Mouse (Mus musculus) natural killer cell, adult 2 months (primary cell): ENCODE results near the gene Ankrd12.
"Not testable (repeated sequence)": the region's sequence is repeated elsewhere in the genome, so short reads cannot be mapped to it uniquely, and the experiment has no call there.

Experiments used
- DNase-seq, 2 experiments: peaks; one replicate each; pipeline ENCODE4 v3.0.0; 2022; ENCODE audit warnings: low spot score in 2 of 2

Ankrd12 gene

DNA sequence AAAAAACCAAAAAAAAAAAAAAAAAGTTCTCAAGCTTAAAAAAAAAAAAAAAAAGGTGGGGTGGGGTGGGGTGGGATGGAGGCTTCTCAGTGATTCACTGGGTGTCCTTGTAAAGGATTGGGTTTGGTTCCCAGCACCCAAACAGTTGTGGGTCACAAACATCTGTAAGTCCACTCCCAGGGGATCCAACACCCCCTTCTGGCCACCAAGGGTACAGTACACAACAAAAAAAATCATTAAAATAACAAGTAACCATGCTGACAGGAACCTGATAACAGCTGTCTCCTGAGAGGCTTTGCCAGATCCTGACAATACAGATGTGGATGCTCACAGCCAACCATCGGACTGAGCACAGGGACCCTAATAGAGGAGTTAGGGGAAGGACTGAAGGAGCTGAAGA, 7.6 kb upstream of the Ankrd12 start:
- DNase-seq, result no peak

DNA sequence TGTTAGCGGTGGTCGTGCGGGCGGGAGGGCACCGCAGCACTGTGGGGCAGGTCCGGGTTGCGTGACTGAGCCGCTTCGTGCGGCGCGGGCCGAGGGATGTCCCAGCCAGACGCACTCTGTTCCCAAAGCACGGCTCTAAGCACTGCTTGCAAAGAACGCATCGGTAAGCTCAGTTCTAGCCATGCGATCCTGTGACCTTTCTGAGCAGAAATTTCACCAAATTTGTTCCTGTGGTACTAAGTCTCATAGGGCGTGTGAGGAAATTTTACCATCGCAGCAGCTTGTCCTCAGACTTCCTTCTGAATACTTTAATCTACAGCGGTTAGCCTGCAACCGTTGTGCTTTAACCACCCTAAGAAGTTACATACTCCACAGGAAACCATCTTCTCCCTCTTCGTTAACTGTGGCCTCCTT, 555 bp upstream of the Ankrd12 start:
- no peak for DNase-seq

DNA sequence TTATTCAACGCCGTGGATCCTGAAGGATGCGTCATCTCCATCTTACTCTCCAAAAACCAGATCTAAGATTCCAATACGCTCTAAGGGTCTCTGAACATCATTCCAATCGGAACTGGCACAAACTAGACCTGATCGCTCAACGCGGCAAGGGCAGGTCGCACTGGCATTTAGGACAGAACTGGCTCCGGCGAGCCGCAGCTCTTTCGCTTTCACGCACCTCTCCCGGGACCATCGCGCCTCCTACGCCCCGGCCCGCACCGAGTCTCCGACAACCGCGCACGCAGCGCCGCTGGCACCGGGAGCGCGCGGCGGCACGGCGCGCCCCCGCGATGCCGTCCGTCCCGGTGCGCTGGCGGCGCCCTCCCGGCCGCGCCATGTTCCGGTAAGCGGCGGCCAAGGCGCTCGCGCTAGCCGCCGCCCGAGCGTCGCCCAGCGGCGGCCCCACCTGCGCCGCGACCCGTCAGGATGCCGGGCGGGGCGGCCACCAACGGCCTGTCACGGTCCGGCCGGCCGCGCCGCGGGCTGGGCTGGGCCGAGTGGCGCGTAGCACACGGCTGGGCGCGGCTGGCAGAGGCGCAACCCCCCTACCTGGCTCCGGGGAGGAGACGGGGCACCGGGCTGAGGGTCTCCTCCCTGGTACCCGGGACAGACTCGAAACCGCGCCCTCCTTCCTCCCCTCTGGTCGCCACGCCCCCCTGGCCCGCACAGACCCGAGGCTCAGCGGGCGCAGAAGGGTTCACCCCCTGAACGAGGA, 538 bp downstream of the Ankrd12 start:
- peak in 1 of 2 experiments; percentile 32 for DNase-seq

DNA sequence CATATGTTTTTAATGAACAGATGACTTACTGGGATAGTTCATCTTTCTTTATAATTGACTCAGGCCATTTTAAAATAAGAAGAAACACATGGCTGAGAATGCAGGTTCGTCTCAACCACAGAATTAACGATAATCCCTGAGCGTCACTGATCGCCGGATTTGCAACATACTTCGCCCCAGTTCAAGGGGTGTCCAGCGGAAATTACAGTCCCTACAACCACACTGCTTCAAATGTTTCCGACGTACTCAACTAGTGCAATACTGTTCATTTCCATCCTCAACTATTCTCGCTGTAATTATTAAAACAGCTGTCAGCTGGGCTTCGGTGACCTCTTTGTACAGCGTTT, 1.1 kb downstream of the Ankrd12 start:
- peak; percentile 20 to 41 for DNase-seq

DNA sequence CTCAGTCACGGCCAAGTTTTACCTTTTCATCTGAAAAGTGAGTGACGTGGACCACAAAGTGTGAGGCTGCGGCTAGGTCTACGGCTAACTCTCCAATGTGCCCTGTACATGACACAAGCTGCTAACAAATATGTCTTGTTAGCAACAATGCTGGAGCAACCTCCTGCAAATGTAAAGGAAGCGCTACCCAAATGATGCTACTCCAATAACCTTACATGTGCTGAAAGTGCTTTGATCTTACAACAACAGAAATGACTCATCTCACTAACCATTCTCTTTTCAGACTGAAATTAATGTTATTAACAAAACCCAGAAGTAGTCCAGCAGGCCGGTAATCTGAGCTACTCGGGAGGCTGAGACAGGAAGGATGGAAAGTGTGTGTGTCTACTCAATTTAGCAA, 2.9 kb downstream of the Ankrd12 start:
- DNase-seq, result no peak

DNA sequence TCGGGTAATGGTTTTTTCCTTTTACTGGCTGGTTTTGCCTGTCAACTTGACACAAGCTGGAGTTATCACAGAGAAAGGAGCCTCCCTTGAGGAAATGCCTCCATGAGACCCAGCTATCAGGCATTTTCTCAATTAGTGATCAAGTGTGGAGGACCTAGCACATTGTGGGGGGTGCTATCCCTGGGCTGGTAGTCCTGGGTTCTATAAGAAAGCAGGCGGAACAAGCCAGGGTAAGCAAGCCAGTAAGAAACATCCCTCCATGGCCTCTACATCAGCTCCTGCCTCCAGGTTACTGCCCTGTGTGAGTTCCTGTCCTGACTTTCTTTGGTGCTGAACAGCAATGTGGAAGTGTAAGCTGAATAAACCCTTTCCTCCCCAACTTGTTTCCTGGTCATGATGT, 7.9 kb downstream of the Ankrd12 start:
- DNase-seq, result not testable (repeated sequence)

DNA sequence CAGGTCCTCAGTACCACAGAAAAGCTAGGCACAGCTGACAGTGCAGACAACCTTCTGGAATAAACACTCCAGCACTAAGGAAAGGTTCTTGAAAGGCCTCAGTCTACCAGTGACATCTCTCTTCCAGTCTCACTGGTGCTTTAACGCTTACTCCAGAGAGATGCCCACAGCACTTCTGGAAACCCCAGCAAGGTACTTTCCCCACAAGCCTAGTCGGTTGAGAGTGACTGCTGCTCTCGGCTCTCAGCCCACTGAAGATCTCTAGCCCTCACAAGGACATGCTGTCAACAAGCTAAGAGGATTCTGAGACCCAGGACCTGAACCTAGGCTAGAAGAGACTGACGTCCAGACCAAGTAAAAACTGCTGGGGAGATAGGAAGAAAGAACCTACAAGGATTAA, 11.8 kb downstream of the Ankrd12 start:
- DNase-seq, result no peak

DNA sequence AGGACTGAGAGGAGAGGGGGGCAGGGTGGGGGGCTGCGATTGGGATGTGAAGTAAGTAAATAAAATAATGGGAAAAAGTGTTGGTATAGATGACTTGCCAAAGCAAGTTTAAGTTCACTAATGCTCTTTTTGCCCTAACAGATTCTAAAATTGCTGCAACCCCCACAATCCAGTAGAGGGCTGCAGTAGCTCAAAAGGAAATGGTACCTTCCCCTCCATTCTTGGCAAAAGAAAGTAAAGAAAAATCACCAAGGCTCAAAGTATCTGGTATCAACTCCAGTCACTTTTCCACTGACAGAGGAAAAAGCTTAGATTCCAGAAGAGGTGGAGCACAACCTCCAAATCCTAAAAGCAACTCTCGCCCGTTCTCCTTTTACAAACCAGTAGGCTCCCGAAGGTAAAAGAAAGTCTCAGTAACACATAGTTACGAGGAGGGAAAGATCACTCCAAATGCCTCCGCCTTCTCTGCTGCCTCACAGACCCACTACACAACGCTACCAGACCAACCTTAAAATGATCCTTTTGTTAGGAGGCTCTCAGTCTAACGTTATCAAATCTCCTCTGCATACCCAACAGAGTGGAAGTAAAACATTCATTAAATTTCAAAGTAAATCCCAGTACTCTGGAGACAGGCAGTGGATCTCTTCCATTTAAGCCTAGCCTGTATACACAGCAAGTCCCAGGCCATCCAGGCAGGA, 15.5 kb downstream of the Ankrd12 start:
- no peak for DNase-seq

DNA sequence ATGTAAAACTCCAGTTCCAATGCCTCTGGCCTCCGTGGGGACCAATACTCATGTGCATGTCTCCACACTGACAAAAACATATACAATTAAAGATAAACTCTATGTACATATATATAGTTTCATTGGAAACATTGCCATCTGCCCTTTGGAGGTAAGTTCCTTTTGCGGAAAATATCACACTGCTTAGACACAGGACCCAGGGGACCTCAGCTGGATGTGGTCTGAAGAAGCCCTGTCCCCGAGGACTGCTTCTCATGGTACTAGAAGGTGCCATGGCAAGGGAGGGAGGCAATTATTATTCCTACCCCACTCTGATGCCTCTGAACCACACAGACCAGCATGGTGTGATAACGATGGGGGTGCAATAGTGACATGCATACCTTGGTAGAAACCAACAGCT, 18.7 kb downstream of the Ankrd12 start:
- no peak for DNase-seq

DNA sequence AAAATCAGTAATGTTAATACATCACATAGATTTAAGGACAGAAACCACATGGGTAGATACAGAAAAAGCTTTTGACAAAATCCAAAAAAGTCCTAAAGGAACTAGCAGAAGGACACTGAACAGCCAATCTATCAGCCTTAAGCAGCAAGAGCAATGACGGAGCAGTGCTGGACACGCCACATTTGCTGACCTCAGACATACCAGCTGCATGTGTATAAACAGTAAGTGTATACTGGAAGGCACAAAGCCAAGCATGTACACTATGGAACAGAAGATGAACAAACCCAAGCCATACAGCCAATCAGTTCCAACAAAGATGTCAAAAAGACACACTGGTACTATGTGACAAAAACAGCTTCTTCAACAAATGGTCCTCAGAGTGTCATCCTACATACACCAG, 19.7 kb downstream of the Ankrd12 start:
- no peak for DNase-seq

DNA sequence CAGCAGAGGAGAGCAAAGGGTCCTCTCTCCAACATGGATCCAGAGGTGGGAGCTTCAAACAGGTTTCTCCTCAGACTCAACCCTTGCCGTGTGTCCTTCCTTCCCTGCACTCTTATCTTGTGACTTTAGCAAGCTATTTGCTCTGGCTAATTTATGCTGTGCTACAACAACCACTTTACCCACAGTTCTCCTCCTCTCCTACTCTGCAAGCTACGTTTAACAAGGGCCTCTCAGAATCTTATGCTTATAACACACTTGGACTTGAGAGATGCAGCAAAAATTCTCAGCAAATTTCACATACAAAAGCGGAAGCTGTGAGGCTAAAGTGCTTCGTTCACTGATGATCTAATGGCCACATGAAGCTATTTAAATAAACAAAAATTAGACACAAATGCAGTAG, 23.5 kb downstream of the Ankrd12 start:
- no peak for DNase-seq

DNA sequence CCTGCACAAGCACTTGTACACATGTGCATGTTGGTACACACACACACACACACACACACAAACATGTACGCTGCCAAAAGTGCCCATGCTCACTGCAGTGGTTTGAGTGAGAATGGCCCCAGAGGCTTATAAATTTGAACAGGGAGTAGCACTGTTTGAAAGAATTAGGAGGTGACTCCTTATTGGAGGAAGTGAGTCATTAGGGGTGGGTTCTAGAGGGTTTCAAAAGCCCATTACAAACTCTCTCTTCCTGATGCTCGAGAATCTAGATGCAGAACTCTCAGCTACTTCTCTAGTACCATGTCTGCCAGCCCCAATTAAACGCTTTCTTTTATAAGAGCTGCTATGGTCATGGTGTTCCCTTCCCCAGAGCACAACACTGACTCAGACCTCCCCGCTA, 28.1 kb downstream of the Ankrd12 start:
- no peak for DNase-seq

DNA sequence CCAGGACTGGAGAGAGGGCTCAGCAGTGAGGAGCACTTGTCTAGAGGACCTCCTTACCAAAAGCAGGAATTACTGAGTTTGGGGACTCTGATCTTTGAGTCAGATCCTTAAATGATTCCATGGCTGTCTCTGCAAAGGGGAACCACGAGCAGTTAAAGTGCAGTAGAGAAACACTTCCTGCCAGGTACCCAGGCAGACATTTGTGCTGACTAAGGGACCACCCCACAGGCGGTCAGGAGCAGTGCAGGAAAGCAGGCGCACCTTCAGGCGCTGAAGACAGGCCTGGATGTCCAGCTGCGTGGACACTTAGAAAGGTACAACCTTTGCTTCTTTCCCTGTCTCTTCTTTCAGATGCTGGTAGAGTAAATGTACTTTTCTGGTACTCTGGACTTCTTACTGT, 28.7 kb downstream of the Ankrd12 start:
- DNase-seq, result no peak

DNA sequence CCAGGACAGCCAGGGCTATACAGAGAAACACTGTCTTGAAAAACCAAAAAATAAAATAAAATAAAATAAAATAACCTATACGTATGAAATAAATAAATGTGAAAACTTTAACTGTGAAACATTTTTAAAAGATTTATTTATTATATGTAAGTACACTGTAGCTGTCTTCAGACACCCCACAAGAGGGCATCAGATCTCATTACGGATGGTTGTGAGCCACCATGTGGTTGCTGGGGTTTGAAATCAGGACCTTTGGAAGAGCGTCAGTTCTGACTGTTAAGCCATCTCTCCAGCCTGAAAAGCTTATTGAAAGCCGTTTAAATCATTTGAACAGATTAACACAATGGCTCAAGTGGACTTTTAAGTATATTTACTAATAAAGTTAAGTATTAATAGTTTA, 33.2 kb downstream of the Ankrd12 start:
- DNase-seq, result not testable (repeated sequence)

DNA sequence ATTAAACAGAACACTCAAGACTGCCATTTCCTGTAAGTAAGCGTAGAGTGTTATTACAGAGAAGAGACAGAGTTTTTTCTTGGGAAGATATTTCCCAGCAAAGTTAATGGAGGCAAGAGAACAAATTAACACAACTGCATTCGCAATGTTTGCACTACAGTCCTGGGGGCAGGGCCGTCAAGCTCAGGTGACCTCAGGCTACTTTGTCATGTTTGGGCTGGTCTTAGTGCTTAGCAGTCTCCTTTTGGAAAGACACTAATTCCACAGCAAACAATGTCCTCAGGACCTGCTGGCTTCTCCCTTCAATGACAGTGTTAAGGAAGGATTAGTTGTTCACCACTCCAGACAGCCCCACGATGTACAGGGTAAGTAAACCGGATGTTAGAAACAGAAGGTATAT, 35.9 kb downstream of the Ankrd12 start:
- no peak for DNase-seq

DNA sequence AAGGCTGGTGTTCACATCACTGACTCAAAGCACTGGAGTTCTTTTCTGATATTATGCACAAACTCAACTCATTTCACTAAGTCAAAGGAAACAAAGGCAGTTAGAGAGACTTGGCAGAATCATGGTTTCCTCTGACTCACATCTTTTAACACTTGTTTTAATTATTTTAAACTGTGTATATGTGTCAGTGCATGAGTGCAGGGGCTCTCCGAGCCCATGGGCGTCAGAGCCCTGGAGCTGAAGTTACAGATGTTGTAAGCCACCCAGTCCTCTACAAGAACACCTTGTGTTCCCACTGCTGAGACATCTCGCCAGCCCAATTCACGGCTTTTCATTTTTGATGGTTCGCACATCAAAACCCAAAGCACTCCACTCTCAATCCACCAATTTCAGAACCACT, 43.6 kb downstream of the Ankrd12 start:
- no peak for DNase-seq

DNA sequence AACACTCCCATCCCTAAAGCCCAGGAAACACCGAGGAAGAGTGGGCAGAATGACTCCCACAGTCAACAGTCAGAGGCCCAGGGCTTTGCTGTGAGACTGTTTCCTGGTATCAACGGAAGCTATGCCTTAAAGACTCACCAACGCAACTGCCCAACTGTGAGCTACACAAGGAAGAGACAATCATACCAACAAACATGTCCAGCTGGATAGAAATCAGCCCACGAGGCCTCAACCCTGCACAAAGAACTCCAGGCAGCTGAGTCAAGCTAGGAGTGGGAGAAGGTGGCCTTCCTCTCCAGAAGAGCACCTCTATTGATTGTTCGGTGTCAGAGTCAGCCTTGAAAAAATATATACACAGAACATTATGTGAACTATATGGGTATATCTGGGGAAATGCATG, 44.9 kb downstream of the Ankrd12 start:
- DNase-seq, result no peak

DNA sequence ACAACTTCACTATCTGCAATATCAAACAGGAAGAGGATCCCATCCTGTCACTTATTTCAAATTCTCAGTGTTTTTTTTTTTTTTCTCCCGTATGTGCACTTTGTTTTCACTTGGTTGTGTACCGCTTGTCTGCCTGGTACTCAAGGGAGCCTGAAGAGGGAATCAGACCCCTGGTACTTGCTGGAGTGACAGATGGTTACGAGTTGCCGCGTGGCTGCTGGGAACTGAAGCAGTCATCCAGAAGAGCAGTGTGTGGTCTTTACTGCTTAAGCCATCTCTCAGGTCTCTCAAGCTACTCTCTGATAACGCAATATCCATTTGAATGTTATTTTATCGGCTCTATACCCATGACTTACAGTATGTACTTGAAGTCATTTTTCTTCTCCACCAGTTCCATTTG, 52.7 kb downstream of the Ankrd12 start:
- DNase-seq, result no peak

DNA sequence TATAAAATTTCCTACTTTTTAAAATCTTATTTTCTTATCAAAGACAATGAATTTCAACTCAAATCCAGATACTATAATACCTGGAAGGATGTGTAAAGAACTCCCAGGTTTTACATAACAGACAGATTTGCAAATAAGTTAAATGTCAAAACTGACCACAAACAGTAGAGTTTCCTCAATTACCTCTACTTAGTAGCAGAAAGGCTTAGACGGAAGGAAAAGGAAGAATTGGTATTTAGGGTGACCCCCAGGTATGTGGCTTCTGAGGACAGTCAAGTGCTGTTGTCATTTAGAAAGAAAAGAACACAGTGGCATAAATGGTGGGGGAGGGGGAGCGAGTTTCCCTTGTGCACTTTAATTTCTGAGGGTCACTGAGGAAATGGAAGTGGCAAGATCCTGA, 65.1 kb downstream of the Ankrd12 start:
- no peak for DNase-seq

DNA sequence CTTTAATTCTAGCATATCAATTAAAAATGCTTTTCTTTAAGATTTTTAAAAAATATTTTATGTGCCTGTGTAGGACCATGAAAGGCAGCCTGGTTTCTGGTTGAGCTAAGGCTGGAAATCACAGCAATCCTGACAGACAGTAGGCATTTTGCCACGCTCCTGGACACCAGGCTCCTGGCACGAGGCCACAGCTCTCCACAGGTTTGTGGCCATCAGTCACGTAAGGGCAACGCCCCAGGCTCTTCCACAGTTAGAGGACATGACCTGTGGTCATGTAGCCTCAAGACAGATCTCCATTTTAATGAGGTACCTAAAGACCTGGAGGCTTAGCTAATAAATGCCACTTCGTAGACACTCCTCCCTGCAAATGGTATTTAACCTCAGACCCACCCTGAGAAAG, 69.0 kb downstream of the Ankrd12 start:
- DNase-seq, result no peak

DNA sequence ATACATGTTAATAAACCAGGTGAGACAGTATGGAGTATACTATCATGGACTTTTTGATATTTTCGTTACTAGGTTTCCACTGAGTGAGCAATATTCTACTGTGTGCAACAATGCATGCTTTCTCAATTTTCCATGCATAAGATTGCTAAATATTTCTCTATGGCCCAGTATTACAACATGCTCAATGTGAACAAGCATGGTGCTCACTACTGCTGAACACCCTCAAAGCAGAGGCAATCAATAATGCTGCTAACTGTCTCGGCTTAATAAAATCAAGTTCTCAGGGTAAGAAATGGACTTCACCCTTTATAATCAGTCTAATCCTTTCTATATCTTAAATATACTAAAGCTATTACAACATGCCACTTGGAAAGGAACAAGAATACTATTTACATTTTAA, 69.4 kb downstream of the Ankrd12 start:
- no peak for DNase-seq

DNA sequence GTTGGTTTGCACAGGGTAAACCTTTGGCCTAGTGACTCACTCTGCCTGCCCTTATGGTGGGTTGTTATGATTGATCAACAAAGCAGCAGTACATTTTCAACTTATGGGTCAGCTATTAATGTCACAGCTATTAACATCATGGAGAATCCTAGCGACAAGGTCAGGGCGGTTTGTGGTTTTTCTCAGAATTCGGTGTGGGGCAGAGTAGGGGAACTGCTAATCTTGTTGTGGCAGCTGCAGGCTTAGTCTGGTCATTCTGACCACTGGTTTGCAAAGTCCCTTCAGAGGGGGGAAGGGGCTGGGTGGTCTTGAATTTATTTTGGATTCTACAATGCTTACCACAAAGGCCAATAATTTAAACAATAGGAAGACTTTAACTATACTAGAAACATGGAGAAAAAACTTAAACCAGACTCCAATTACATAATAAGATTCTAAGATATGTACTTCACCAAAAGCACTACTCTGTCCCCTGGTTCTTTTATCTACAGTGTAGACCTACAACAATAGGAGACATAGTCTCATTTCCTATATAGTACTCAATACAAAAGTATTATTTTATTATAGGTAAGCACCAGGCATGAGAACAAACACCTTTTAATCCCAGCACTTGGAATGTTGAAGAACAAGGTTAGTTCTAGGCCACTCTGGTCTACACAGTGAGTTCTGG, 88.6 kb downstream of the Ankrd12 start:
- DNase-seq, result no peak

DNA sequence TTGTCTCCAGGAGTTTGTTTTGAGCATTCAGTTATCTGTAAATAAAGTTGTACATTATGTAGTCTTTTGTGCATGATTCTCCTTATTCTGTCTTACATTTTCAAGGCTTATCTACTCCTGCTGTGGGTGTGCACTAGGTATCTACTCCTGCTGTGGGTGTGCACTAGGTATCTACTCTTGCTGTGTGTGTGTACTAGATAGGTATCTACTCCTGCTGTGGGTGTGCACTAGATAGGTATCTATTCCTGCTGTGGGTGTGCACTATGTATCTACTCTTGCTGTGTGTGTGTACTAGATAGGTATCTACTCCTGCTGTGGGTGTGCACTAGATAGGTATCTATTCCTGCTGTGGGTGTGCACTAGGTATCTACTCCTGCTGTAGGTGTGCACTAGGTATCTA, 100.2 kb downstream of the Ankrd12 start:
- not testable (repeated sequence) for DNase-seq
